Mouse (Mus musculus): ENCODE results near the gene Sh3bp4.

DNA sequence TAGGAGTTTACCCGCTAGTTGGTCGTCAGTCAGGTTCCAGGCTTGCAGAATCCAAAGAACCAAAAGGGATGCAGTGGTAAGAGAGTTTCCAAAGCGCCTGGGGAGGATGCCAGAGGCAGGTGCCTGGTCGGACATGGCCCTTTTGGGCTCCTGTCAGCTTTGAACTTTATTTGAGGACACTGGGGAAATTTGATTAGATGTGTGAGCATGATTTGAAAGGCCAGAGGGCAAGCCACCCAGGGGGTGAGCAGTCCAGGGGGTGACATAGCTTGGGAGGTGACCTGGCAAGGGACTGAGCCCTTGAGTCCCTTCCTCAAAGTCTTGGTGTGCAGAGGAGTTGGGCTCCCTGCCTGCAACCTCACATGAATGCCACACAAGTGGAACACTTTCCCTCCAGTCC lies 11.2 kb downstream of the Sh3bp4 start:
- TF ChIP-seq CTCF (IDR thresholded peaks at IDR 0.05; ENCODE audit: borderline replicate concordance, insufficient read depth, low read depth, low read length) (no peak), POLR2A (IDR thresholded peaks at IDR 0.05; ENCODE audit: borderline replicate concordance, insufficient read depth, low read length) (no peak)
